Mouse (Mus musculus) megakaryocyte, embryonic 14.5 days (primary cell): ENCODE measurements around the gene Pgs1.

Source experiments
- FLI1 ChIP-seq: IDR thresholded peaks from 2 replicates; pipeline ENCODE4 v1.6.1; 2012; ENCODE audit warnings: low read length, inconsistent platforms, mixed read lengths
- GATA1 ChIP-seq: IDR thresholded peaks from 3 replicates; pipeline ENCODE4 v1.6.1; 2012; ENCODE audit warnings: mixed read lengths, low read length, inconsistent platforms, borderline replicate concordance

DNA sequence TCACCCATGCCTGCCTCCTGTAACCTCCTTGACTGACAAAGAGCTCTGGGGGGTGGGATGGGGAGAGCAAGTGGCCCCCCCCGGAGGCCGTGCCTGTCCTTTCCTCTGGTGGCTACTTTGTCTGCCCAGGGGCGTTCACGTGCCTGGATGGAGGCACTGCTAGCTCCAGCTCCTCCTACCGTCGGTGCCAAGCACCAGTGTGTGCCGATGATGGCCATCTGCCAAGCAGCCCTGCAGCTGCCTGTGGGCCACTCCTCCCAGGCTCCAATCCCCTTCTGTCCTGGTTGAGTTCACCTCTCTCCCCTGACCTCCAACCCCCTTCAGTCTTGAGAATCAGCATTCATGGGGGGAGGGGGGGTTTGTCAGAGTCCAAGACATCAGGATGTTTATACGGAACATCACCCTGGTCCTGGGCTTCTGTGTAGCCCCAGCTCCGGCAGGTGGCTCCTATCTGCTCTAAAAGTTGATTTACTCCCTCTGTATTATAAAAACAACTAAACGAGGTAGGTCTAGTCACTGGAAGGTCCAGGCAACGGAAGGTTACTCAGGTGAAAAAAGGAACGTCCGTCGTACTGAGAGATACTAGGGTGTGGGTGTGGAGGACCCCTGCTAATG is 57.3 kb downstream of the Pgs1 start:
- TF ChIP-seq GATA1 (no peak), FLI1 (no peak)
